Mouse (Mus musculus) liver, embryonic 11.5 days (tissue): ENCODE data around the gene St3gal4. TPM values are rescaled to one million over a fixed set of nuclear protein-coding genes. Genes with fewer than 3 reads are reported as not detected.

Source experiments
- ATAC-seq: fragments of 200-750 bp; cut with Nextera tagmentation; replicated peaks from 2 replicates; pipeline ENCODE4 v1.8.0; 2017; ENCODE audit warnings: moderate number of reproducible peaks, mild to moderate bottlenecking, moderate TSS enrichment, moderate library complexity; ENCODE audit not compliant: low FRiP score
- DNase-seq: peaks from one replicate; pipeline ENCODE4 v3.0.0-alpha.2; 2017; ENCODE audit warnings: low spot score
- H3K27ac ChIP-seq: fragments of 300-500 bp; sonication (generic); 2 replicates; pipeline ENCODE4 v1.5.1; 2014; ENCODE audit warnings: mild to moderate bottlenecking, low read depth, low read length, control low read depth
- H3K27me3 ChIP-seq: fragments of 300-500 bp; sonication (generic); replicated peaks from 2 replicates; pipeline ENCODE4 v1.6.1; 2014; ENCODE audit warnings: low read length, mixed read lengths; ENCODE audit not compliant: control insufficient read depth, insufficient read depth
- H3K36me3 ChIP-seq: fragments of 300-500 bp; sonication (generic); 2 replicates; pipeline ENCODE4 v1.6.1; 2014; ENCODE audit warnings: mild to moderate bottlenecking, low read length, moderate library complexity, mixed read lengths; ENCODE audit not compliant: control insufficient read depth, insufficient read depth
- H3K4me1 ChIP-seq: fragments of 300-500 bp; sonication (generic); replicated peaks from 2 replicates; pipeline ENCODE4 v1.6.1; 2014; ENCODE audit warnings: low read length, mixed read lengths; ENCODE audit not compliant: control insufficient read depth, insufficient read depth
- H3K4me2 ChIP-seq: fragments of 300-500 bp; sonication (generic); 2 replicates; pipeline ENCODE4 v1.6.1; 2014; ENCODE audit warnings: mild to moderate bottlenecking, control low read depth, moderate library complexity
- H3K4me3 ChIP-seq: fragments of 300-500 bp; sonication (generic); 2 replicates; pipeline ENCODE4 v1.5.1; 2014; ENCODE audit warnings: low read depth, low read length, control low read depth
- H3K9ac ChIP-seq: fragments of 300-500 bp; sonication (generic); 2 replicates; pipeline ENCODE4 v1.6.1; 2014; ENCODE audit warnings: low read depth, low read length, control low read depth
- H3K9me3 ChIP-seq: fragments of 300-500 bp; sonication (generic); 2 replicates; pipeline ENCODE4 v1.6.1; 2016; ENCODE audit warnings: low read length, inconsistent platforms, mixed read lengths; ENCODE audit not compliant: control insufficient read depth
- WGBS: fragments of 180-500 bp; shearing (Covaris S2); extraction: QIAGEN DNeasy Blood & Tissue Kit; methylation state at CpG from one replicate; pipeline ENCODE4 v1.1.7; 2014; 5-methylcytosine and 5-hydroxymethylcytosine counted together
- polyA plus RNA-seq: library from polyadenylated mRNA; unstranded; fragments of >200 nt; fragmentation: Nextera tagmentation; extraction: Ambion mirVana; gene quantifications from 2 replicates; pipeline ENCODE4 v1.2.1, GENCODE M21; 2014

St3gal4 gene
- polyA plus RNA-seq, 1 experiment from 2014 or later: 34.8 TPM

- Histone ChIP-seq H3K9ac (peak overlapping the region; percentile 17), H3K4me1 (peaks cover 59% of the 10 kb centered on the region), H3K36me3 (no peaks in the 10 kb centered on the region; the same call in 1 of the 2 replicates), H3K4me2 (peak overlapping the region; percentile 56), H3K27ac (peak overlapping the region; percentile 84), H3K9me3 (no peaks in the 10 kb centered on the region), H3K27me3 (no peaks in the 10 kb centered on the region), H3K4me3 (no peak overlapping the region)
- ATAC-seq (peak; percentile 96), DNase-seq (no peak)
- 40% methylated on average over 15 of the region's 15 CpGs for WGBS
Observed at GRCm38 (mm10) chr9:35105884-35106880, 12.9 kb downstream of the St3gal4 start.

- Histone ChIP-seq H3K36me3 (no peaks in the 10 kb centered on the region; the same call in 1 of the 2 replicates), H3K27ac (peak overlapping the region; percentile 84; the same call in 1 of the 2 replicates), H3K4me1 (peaks cover 52% of the 10 kb centered on the region), H3K4me2 (peak overlapping the region; percentile 56), H3K4me3 (no peak overlapping the region), H3K27me3 (no peaks in the 10 kb centered on the region), H3K9me3 (no peaks in the 10 kb centered on the region), H3K9ac (no peak overlapping the region)
- ATAC-seq: 0 out of 2 replicates have a peak, but pooled peaks have one; percentile 1
- DNase-seq: no peak
- 34% methylated on average over 2 of the region's 2 CpGs for WGBS
Observed at GRCm38 (mm10) chr9:35105438-35105837, 13.6 kb downstream of the St3gal4 start.

DNA sequence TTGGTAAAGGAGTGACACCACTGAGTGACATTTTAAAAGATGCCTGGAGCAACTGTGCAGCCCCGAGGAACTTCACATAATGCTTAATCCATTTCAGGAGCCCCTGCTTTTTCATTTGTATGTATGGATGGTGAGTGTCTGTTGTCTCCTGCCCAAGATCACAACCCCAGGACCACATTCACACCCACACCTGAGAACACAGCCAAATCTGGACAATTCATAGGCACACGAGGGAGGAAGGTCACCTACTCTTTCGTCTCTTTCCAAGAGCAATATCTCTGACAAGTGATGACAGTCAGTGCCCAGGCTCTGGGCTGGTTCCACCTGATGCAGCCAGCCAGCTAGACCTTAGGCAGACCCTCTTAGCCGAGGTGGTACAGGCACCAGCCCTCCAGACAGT lies 14.4 kb downstream of the St3gal4 start:
- Histone ChIP-seq H3K27me3 (no peaks in the 10 kb centered on the region), H3K4me3 (no peak overlapping the region), H3K4me1 (peaks cover 47% of the 10 kb centered on the region), H3K9me3 (no peaks in the 10 kb centered on the region), H3K36me3 (no peaks in the 10 kb centered on the region; the same call in 1 of the 2 replicates), H3K9ac (no peak overlapping the region), H3K27ac (no peak overlapping the region), H3K4me2 (no peak overlapping the region)
- DNase-seq (no peak), ATAC-seq (no peak)
- 73% methylated on average over 4 of the region's 4 CpGs for WGBS

GRCm38 (mm10) chr9:35098762-35099161 lies 20.3 kb downstream of the St3gal4 start:
- peak overlapping the region; percentile 45; the same call in 1 of the 2 replicates for H3K27ac ChIP-seq
- WGBS: 79% methylated on average over 4 of the region's 4 CpGs
- ATAC-seq (no peak), DNase-seq (no peak)
- H3K9me3 ChIP-seq: no peaks in the 10 kb centered on the region
- no peak overlapping the region for H3K4me3 ChIP-seq
- peaks cover 21% of the 10 kb centered on the region for H3K4me1 ChIP-seq
- H3K36me3 ChIP-seq: 0 out of 2 replicates have a peak, but pooled peaks cover 2% of the 10 kb centered on the region
- H3K4me2 ChIP-seq: no peak overlapping the region
- no peak overlapping the region for H3K9ac ChIP-seq
- no peaks in the 10 kb centered on the region for H3K27me3 ChIP-seq

DNA sequence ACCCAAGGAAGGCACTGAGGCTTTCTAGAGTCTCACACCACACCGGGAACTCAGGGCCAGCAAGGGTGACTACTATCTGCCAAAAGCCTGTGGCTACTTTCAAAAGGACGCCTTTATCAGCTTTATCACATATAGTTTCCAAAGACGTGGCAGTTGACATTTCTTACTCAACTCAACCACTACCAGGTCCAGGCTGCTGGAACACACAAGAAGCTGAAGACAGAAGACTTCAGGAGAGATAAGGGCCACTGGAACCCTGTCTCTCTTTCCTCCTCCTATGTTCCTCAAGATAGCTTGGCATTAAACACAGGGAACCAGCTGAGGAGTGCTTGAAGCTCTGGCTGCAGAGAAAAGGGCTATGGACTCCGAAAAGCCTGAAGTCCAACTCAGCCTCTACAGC lies 21.2 kb downstream of the St3gal4 start:
- Histone ChIP-seq H3K4me2 (peak overlapping the region; percentile 22; the same call in 1 of the 2 replicates), H3K9me3 (no peaks in the 10 kb centered on the region), H3K9ac (0 out of 2 replicates have a peak overlapping the region, but pooled peaks have one; percentile 6), H3K4me1 (peaks cover 23% of the 10 kb centered on the region), H3K4me3 (no peak overlapping the region), H3K27me3 (no peaks in the 10 kb centered on the region), H3K27ac (peak overlapping the region; percentile 13; the same call in 1 of the 2 replicates), H3K36me3 (0 out of 2 replicates have a peak, but pooled peaks cover 2% of the 10 kb centered on the region)
- WGBS: 40% methylated on average over 4 of the region's 4 CpGs
- DNase-seq (no peak), ATAC-seq (0 out of 2 replicates have a peak, but pooled peaks have one; percentile 39)

GRCm38 (mm10) chr9:35095726-35096125 lies 23.3 kb downstream of the St3gal4 start:
- ATAC-seq (no peak), DNase-seq (no peak)
- Histone ChIP-seq H3K27me3 (no peaks in the 10 kb centered on the region), H3K4me3 (no peak overlapping the region), H3K4me1 (peaks cover 23% of the 10 kb centered on the region), H3K36me3 (0 out of 2 replicates have a peak, but pooled peaks cover 2% of the 10 kb centered on the region), H3K4me2 (no peak overlapping the region), H3K27ac (no peak overlapping the region), H3K9ac (no peak overlapping the region), H3K9me3 (no peaks in the 10 kb centered on the region)
- WGBS: 67% methylated on average over 1 of the region's 1 CpGs

GRCm38 (mm10) chr9:35093350-35093749 lies 25.7 kb downstream of the St3gal4 start:
- ATAC-seq: no peak
- no peaks in the 10 kb centered on the region for H3K36me3 ChIP-seq
- no peak overlapping the region for H3K4me3 ChIP-seq
- H3K4me1 ChIP-seq: peaks cover 15% of the 10 kb centered on the region
- no peak overlapping the region for H3K27ac ChIP-seq
- H3K9ac ChIP-seq: no peak overlapping the region
- H3K9me3 ChIP-seq: no peaks in the 10 kb centered on the region
- H3K27me3 ChIP-seq: no peaks in the 10 kb centered on the region
- no peak overlapping the region for H3K4me2 ChIP-seq
- 84% methylated on average over 3 of the region's 3 CpGs for WGBS
- DNase-seq: no peak

- H3K4me3 ChIP-seq: no peak overlapping the region
- DNase-seq (no peak), ATAC-seq (no peak)
- no peak overlapping the region for H3K9ac ChIP-seq
- no peak overlapping the region for H3K27ac ChIP-seq
- H3K9me3 ChIP-seq: no peaks in the 10 kb centered on the region
- H3K36me3 ChIP-seq: no peaks in the 10 kb centered on the region
- H3K4me2 ChIP-seq: no peak overlapping the region
- peaks cover 11% of the 10 kb centered on the region for H3K4me1 ChIP-seq
- H3K27me3 ChIP-seq: no peaks in the 10 kb centered on the region
- 86% methylated on average over 2 of the region's 2 CpGs for WGBS
Observed at GRCm38 (mm10) chr9:35092904-35093303, 26.2 kb downstream of the St3gal4 start.
